Mouse (Mus musculus) E14TG2a.4 (cell line): Measurements from ENCODE around the gene Ripor3.

Experiments
- CTCF ChIP-seq: conservative IDR thresholded peaks from 2 replicates; pipeline ENCODE4 v1.5.1; 2014; ENCODE audit warnings: low read length
- NANOG ChIP-seq: IDR thresholded peaks from 2 replicates; pipeline ENCODE4 v1.6.1; 2014; ENCODE audit warnings: borderline replicate concordance, low read length, mixed read lengths
- POU5F1 ChIP-seq: IDR thresholded peaks from 2 replicates; pipeline ENCODE4 v1.6.1; 2014; ENCODE audit warnings: low read length, borderline replicate concordance

DNA sequence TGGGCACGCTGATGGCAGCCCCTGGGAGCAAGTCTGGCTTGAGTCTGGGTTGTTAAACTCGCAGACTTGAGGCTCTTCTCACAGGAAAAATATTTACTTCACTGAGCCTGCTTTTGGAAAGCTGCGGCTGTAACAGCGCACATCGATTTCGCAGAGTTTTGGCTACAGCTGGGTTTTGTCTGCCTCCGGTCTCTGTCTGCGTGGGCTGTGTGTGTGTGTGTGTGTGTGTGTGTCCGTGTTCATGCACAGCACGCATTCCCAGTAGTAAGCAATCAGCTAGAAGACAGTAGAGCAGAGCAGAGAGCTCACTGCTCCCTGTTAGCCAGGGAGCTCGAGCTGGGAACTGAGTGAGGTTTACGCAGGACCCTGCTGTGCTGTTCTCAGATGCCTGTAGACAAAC is 14.8 kb upstream of the Ripor3 start:
- no peak for TF ChIP-seq CTCF
- no peak for TF ChIP-seq POU5F1
- TF ChIP-seq NANOG: no peak
